Mouse (Mus musculus) heart, postnatal 4 days (tissue): Measurements from ENCODE around the gene Cyp4v3. TPM values are rescaled to one million over a fixed set of nuclear protein-coding genes. Genes with fewer than 3 reads are reported as not detected.

Experiments used
- DNase-seq: peaks from one replicate; pipeline ENCODE4 v3.0.0; 2021
- total RNA-seq, 2 experiments: library from RNA; stranded (reverse); gene quantifications; 2 replicates each; pipeline ENCODE4 v1.2.3; 2021

Gene Cyp4v3
- total RNA-seq, 2 experiments from 2014 or later: 1.1 to 1.4 TPM

GRCm38 (mm10) chr8:45320930-45321329, 12.1 kb downstream of the Cyp4v3 start:
- DNase-seq: no peak

GRCm38 (mm10) chr8:45310967-45311366, 22.0 kb downstream of the Cyp4v3 start:
- no peak for DNase-seq

GRCm38 (mm10) chr8:45308366-45308765, 24.6 kb downstream of the Cyp4v3 start, which contains the start of gene Gm45753:
Gene Gm45753 (minus strand): TSS chr8:45308466.
- no peak for DNase-seq

- DNase-seq: no peak
Observed at GRCm38 (mm10) chr8:45305479-45305878, 27.5 kb downstream of the Cyp4v3 start.

- DNase-seq: no peak
Observed at GRCm38 (mm10) chr8:45304354-45304753, 28.7 kb downstream of the Cyp4v3 start.

- no peak for DNase-seq
Observed at GRCm38 (mm10) chr8:45302390-45302789, 30.6 kb downstream of the Cyp4v3 start.

GRCm38 (mm10) chr8:45295276-45295675, 37.7 kb downstream of the Cyp4v3 start:
- no peak for DNase-seq

GRCm38 (mm10) chr8:45294687-45295086, 38.3 kb downstream of the Cyp4v3 start, which contains the start of gene Klkb1:
Gene Klkb1 (minus strand): TSS chr8:45294859.
- no peak for DNase-seq

- DNase-seq: no peak
Observed at GRCm38 (mm10) chr8:45291790-45292189, 41.2 kb downstream of the Cyp4v3 start.

- DNase-seq: no peak
Observed at GRCm38 (mm10) chr8:45281630-45282029, 51.4 kb downstream of the Cyp4v3 start.

- DNase-seq: no peak
Observed at GRCm38 (mm10) chr8:45277453-45277852, 55.6 kb downstream of the Cyp4v3 start.

- DNase-seq: no peak
Observed at GRCm38 (mm10) chr8:45274317-45274716, 58.7 kb downstream of the Cyp4v3 start.

- DNase-seq: no peak
Observed at GRCm38 (mm10) chr8:45269056-45269455, 64.0 kb downstream of the Cyp4v3 start.

GRCm38 (mm10) chr8:45268485-45268884, 64.5 kb downstream of the Cyp4v3 start:
- no peak for DNase-seq

- peak; percentile 58 for DNase-seq
Observed at GRCm38 (mm10) chr8:45267611-45268391, 65.2 kb downstream of the Cyp4v3 start.

GRCm38 (mm10) chr8:45266993-45267392, 66.0 kb downstream of the Cyp4v3 start:
- peak; percentile 4 for DNase-seq

GRCm38 (mm10) chr8:45264918-45265317, 68.1 kb downstream of the Cyp4v3 start:
- DNase-seq: no peak

- no peak for DNase-seq
Observed at GRCm38 (mm10) chr8:45262851-45263250, 70.2 kb downstream of the Cyp4v3 start.

- DNase-seq: no peak
Observed at GRCm38 (mm10) chr8:45261920-45262319, 71.1 kb downstream of the Cyp4v3 start, which contains the start of gene F11. Gene F11 (minus strand): TSS chr8:45262031.

- DNase-seq: no peak
Observed at GRCm38 (mm10) chr8:45258421-45258820, 74.6 kb downstream of the Cyp4v3 start.

GRCm38 (mm10) chr8:45255040-45255439, 78.0 kb downstream of the Cyp4v3 start:
- DNase-seq: no peak
